Mouse (Mus musculus) MEL (cell line): ENCODE results near the gene Nadk2.
A peak's percentile ranks its signal among the peaks of the same experiment; 100 is the strongest.

Source experiments
- BHLHE40 ChIP-seq: IDR thresholded peaks from 2 replicates; pipeline ENCODE4 v1.6.1; 2012; ENCODE audit warnings: low read depth, mild to moderate bottlenecking, inconsistent platforms, low read length, improper control_type of control experiment, borderline replicate concordance
- CTCF ChIP-seq, 3 experiments: IDR thresholded peaks in 2 of 3; conservative IDR thresholded peaks in 1 of 3; 2 replicates each; pipeline ENCODE4 v1.5.1; 2011 to 2012; ENCODE audit warnings: low read length in 3 of 3, low read depth in 2 of 3, mild to moderate bottlenecking in 2 of 3, improper control_type of control experiment in 1 of 3, inconsistent platforms in 1 of 3, mixed read lengths in 1 of 3, moderate library complexity in 1 of 3; ENCODE audit not compliant: control insufficient read depth in 1 of 3, insufficient read depth in 1 of 3, poor library complexity in 1 of 3, severe bottlenecking in 1 of 3
- GATA1 ChIP-seq: IDR thresholded peaks from 2 replicates; pipeline ENCODE4 v1.6.1; 2011; ENCODE audit warnings: low read depth, low read length, improper control_type of control experiment
- MAFK ChIP-seq: IDR thresholded peaks from 2 replicates; pipeline ENCODE4 v1.6.1; 2011; ENCODE audit warnings: low read depth, mild to moderate bottlenecking, low read length, improper control_type of control experiment, borderline replicate concordance
- MAX ChIP-seq: IDR thresholded peaks from 2 replicates; pipeline ENCODE4 v1.6.1; 2011; ENCODE audit warnings: low read length, improper control_type of control experiment
- POLR2A ChIP-seq, 2 experiments: IDR thresholded peaks; 2 replicates each; pipeline ENCODE4 v1.6.1; 2011 to 2012; ENCODE audit warnings: low read length in 2 of 2, mild to moderate bottlenecking in 2 of 2, control low read depth in 1 of 2, improper control_type of control experiment in 1 of 2, low read depth in 1 of 2, moderate library complexity in 1 of 2; ENCODE audit not compliant: control insufficient read depth in 1 of 2, insufficient read depth in 1 of 2, poor library complexity in 1 of 2
- TAL1 ChIP-seq: IDR thresholded peaks from 2 replicates; pipeline ENCODE4 v1.6.1; 2012; ENCODE audit warnings: mild to moderate bottlenecking, inconsistent platforms, low read length, moderate library complexity, mixed read lengths
- TBP ChIP-seq: IDR thresholded peaks from 2 replicates; pipeline ENCODE4 v1.8.0; 2011; ENCODE audit warnings: low read depth, low read length, improper control_type of control experiment
- USF1 ChIP-seq: IDR thresholded peaks from 2 replicates; pipeline ENCODE4 v1.6.1; 2014; ENCODE audit warnings: low read depth, mild to moderate bottlenecking, inconsistent platforms, low read length, improper control_type of control experiment, moderate library complexity
- USF2 ChIP-seq, 2 experiments: IDR thresholded peaks; 2 replicates each; pipeline ENCODE4 v1.6.1; 2011 to 2012; ENCODE audit warnings: improper control_type of control experiment in 2 of 2, low read length in 2 of 2, borderline replicate concordance in 1 of 2, inconsistent platforms in 1 of 2, low read depth in 1 of 2, mild to moderate bottlenecking in 1 of 2; ENCODE audit not compliant: insufficient read depth in 1 of 2
- ZMIZ1 ChIP-seq: IDR thresholded peaks from 2 replicates; pipeline ENCODE4 v1.6.1; 2012; ENCODE audit warnings: low read depth, mild to moderate bottlenecking, inconsistent platforms, low read length, improper control_type of control experiment, moderate library complexity

- no peak for TF ChIP-seq GATA1
- TF ChIP-seq MAFK: no peak
- no peak for TF ChIP-seq POLR2A (IDR thresholded peaks at IDR 0.05; ENCODE audit: control insufficient read depth in 1 of 2, insufficient read depth in 1 of 2, low read depth in 1 of 2, low read length in 2 of 2, poor library complexity in 1 of 2)
- no peak for TF ChIP-seq MAX
- TF ChIP-seq TAL1: no peak
- peak in 1 of 3 experiments; percentile 63; a peak in 2 of 6 replicates for TF ChIP-seq CTCF (IDR thresholded peaks at IDR 0.05 in 2 of 3, conservative IDR thresholded peaks at IDR 0.05 in 1 of 3; ENCODE audit: control insufficient read depth in 1 of 3, insufficient read depth in 1 of 3, low read depth in 2 of 3, low read length in 3 of 3, poor library complexity in 1 of 3, severe bottlenecking in 1 of 3)
- no peak for TF ChIP-seq BHLHE40
- TF ChIP-seq USF1: no peak
- TF ChIP-seq ZMIZ1: no peak
- no peak for TF ChIP-seq TBP
- no peak for TF ChIP-seq USF2 (IDR thresholded peaks at IDR 0.05; ENCODE audit: borderline replicate concordance in 1 of 2, insufficient read depth in 1 of 2, low read depth in 1 of 2, low read length in 2 of 2)
These were observed 11.2 kb upstream of the Nadk2 start for GRCm38 (mm10) chr15:9059856-9060255.
